Mouse (Mus musculus) lung, adult 2 months (tissue): ENCODE results near the gene Kctd6.

Experiments
- CTCF ChIP-seq: fragments of 200-500 bp; IDR thresholded peaks from 2 replicates; pipeline ENCODE4 v1.5.1; 2011; ENCODE audit warnings: mild to moderate bottlenecking, low read length, control low read depth; ENCODE audit not compliant: insufficient read depth
- POLR2A ChIP-seq: fragments of 200-500 bp; IDR thresholded peaks from 2 replicates; pipeline ENCODE4 v1.6.1; 2011; ENCODE audit warnings: low read depth, mild to moderate bottlenecking, control low read depth, low read length, borderline replicate concordance; ENCODE audit errors: extremely low read depth

DNA sequence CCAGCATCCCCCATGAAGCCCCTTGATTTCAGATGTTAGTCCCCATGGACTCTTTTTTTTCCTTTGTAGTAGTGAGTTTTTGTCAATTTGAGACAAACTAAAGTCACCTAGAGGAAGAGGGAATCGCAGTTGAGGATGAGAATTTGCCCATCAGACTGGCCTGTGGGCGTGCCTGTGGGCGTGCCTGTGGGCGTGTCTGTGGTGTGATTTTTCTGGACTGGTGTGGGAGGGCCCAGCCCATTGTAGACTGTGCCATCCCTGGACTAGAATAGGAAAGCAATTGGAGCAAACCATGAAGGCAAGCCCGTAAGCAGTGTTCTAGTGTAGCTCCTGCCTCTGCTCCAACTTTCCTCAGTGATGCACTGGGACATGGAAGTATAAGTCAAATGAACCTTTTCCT lies 37.7 kb upstream of the Kctd6 start:
- no peak for TF ChIP-seq POLR2A
- TF ChIP-seq CTCF: no peak
